Mouse (Mus musculus) heart, postnatal 0 days (tissue): ENCODE results near the gene Cox18.

ENCODE experiments used
- CTCF ChIP-seq: IDR thresholded peaks from 2 replicates; pipeline ENCODE4 v1.5.1; 2016; ENCODE audit warnings: antibody characterized with exemption, control low read depth, low read depth
- EP300 ChIP-seq: IDR thresholded peaks from 2 replicates; pipeline ENCODE4 v1.6.1; 2016; ENCODE audit warnings: antibody characterized with exemption, low read depth

DNA sequence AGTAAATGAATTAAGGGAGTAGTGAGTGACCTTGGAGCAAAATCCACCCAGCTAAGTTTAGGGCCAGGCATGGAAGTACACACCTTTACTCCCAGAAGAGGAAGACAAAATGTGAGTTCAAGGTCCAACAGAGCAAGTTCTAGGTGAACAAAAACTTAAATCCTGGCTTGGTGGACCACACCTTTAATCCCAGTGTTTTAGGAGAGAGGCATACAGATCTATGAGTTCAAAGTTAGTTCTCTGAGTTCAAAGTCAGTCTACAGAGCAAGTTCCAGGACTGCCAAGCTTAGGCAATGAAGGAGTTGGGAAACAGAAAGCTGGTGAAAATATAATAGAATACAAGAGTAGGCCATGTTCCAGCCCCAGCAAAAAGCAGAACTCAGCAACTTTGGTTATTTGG is 23.7 kb upstream of the Cox18 start:
- TF ChIP-seq CTCF (no peak), EP300 (no peak)
